Mouse (Mus musculus): ENCODE measurements at regions not wholly inside any gene's neighbourhood (a gene's known extent, or its start where the extent isn't known, plus 50 kb on each side); places are given as distances from the start of the nearest gene placed in this dataset.

DNA sequence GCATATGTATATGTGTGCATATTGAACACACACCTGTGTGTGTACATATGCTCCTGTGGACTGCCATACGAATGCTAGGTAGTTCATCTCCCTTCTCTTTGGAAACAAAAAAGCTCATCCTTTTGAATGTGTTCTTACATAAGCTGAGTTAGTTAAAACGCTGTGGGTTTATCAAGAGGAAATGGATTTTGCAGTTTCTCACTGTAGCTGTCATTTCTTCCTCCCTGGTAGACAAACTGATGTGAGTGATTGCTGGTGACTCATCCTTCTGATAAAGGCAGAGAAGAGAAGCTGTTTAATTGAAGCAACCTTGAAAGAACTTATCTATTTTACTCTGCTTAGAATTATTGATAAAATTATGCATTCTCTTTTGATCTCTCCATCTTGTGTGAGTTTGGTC is 173.6 kb upstream of the Fam49a start:
- WGBS, result 49% methylated on average over 2 of the region's 2 CpGs
- no peak overlapping the region for H3K9ac ChIP-seq (ENCODE audit: low read length)
- DNase-seq (ENCODE audit: low spot score), result no peak
- no peak overlapping the region for H3K4me2 ChIP-seq (replicated peaks; ENCODE audit: low read depth)
- no peaks in the 10 kb centered on the region for H3K9me3 ChIP-seq (ENCODE audit: control insufficient read depth, low read length)
- no peaks in the 10 kb centered on the region for H3K36me3 ChIP-seq (ENCODE audit: control insufficient read depth, insufficient read depth, low read length)
- no peaks in the 10 kb centered on the region for H3K27me3 ChIP-seq (ENCODE audit: control insufficient read depth, insufficient read depth, low read length)
- H3K4me3 ChIP-seq (ENCODE audit: low read depth, low read length), result no peak overlapping the region
- no peaks in the 10 kb centered on the region for H3K4me1 ChIP-seq (replicated peaks; ENCODE audit: control insufficient read depth, insufficient read depth)
- no peak for TF ChIP-seq EP300 (optimal IDR thresholded peaks at IDR 0.05)
- TF ChIP-seq CTCF (IDR thresholded peaks at IDR 0.05; ENCODE audit: low read depth), result no peak
- ATAC-seq (ENCODE audit: low FRiP score, low TSS enrichment), result no peak
- H3K27ac ChIP-seq (replicated peaks), result no peak overlapping the region
